In genomic region chr17:51903885-51904284, GRCm38 (mm10) we compare ENCODE assay signal across 14 mouse cellular contexts.
DNase-seq lines count a peak whose midpoint lies in the region; ATAC-seq lines count a peak whose summit lies in the region.
"Had no signal": no experiment of that assay in that cellular context is flagged by ENCODE, and none has a peak within 500 bp of the region (broad histone marks: within the 10 kb centered on the region; RNA-seq: fewer than 3 reads in every experiment).

No protein-coding gene starts in this region.

- 62% methylated on average over 3 of the region's 3 CpGs for WGBS in kidney, embryonic 16.5 days

- no peak overlapping the region for H3K9ac ChIP-seq in kidney, embryonic 16.5 days (replicated peaks; ENCODE audit: low read length)

- DNase-seq in CD4-positive, CD25-positive, alpha-beta regulatory T cell, adult 2 months (ENCODE audit: low read depth, low spot score) = peak; percentile 77
- peak; percentile 43 to 45 for DNase-seq in thymus, postnatal 10 days (ENCODE audit: low spot score in 2 of 2)
- DNase-seq in layer of hippocampus, adult 9-10 months (ENCODE audit: low spot score) = no peak
- DNase-seq in left cerebral cortex, postnatal 25 days (ENCODE audit: low spot score in 2 of 2) = no peak
- DNase-seq: cerebellum, postnatal 14 days; kidney, postnatal 10 days had no signal

- no peak overlapping the region for H3K4me2 ChIP-seq in kidney, embryonic 16.5 days (replicated peaks; ENCODE audit: low read depth, low read length)

- intact Hi-C loops in left cerebral cortex, postnatal 25 days (cut with DNase I) = no loop called here

- no peaks in the 10 kb centered on the region for H3K27me3 ChIP-seq in kidney, embryonic 16.5 days (ENCODE audit: insufficient read depth, low read length)
- H3K27me3 ChIP-seq: megakaryocyte, embryonic 14.5 days; Patski had no signal

- no peak overlapping the region for H3K4me3 ChIP-seq in kidney, embryonic 16.5 days (ENCODE audit: low read length)
- H3K4me3 ChIP-seq: heart, adult 2 months; limb, embryonic 10.5 days; megakaryocyte, embryonic 14.5 days had no signal

- H3K4me1 ChIP-seq in kidney, embryonic 16.5 days (ENCODE audit: insufficient read depth, low read length) = no peaks in the 10 kb centered on the region
- H3K4me1 ChIP-seq: limb, embryonic 10.5 days; megakaryocyte, embryonic 14.5 days had no signal

- no peak overlapping the region for H3K27ac ChIP-seq in kidney, embryonic 16.5 days (ENCODE audit: low read length)
- H3K27ac ChIP-seq: heart, adult 2 months; hindbrain, postnatal 0 days; limb, embryonic 10.5 days had no signal

- H3K9me3 ChIP-seq in kidney, embryonic 16.5 days (ENCODE audit: low read length) = no peaks in the 10 kb centered on the region
- H3K9me3 ChIP-seq: limb, embryonic 10.5 days; megakaryocyte, embryonic 14.5 days had no signal

- ATAC-seq in common myeloid progenitor, adult 5-6 weeks (replicated peaks; ENCODE audit: low read depth, poor library complexity, severe bottlenecking) = peak; percentile 56
- ATAC-seq in neutrophil, adult 5-6 weeks (ENCODE audit: extremely low read depth, insufficient number of reproducible peaks, low FRiP score, poor library complexity, severe bottlenecking) = peak; percentile 97
- ATAC-seq in kidney, embryonic 16.5 days (ENCODE audit: low FRiP score, low TSS enrichment) = no peak
- ATAC-seq: hindbrain, postnatal 0 days; Patski had no signal

- H3K36me3 ChIP-seq in kidney, embryonic 16.5 days (ENCODE audit: insufficient read depth, low read length) = no peaks in the 10 kb centered on the region
- H3K36me3 ChIP-seq: limb, embryonic 10.5 days had no signal

Comparison
In these comparisons a context has a peak if more than half of its experiments do, and no peak if none do; other contexts are left out.
1. DNase-seq: peak in CD4-positive, CD25-positive, alpha-beta regulatory T cell, adult 2 months (single experiment) and thymus, postnatal 10 days (2 of 2); none in layer of hippocampus, adult 9-10 months (single experiment) and left cerebral cortex, postnatal 25 days (0 of 2).